In the genomic region with DNA sequence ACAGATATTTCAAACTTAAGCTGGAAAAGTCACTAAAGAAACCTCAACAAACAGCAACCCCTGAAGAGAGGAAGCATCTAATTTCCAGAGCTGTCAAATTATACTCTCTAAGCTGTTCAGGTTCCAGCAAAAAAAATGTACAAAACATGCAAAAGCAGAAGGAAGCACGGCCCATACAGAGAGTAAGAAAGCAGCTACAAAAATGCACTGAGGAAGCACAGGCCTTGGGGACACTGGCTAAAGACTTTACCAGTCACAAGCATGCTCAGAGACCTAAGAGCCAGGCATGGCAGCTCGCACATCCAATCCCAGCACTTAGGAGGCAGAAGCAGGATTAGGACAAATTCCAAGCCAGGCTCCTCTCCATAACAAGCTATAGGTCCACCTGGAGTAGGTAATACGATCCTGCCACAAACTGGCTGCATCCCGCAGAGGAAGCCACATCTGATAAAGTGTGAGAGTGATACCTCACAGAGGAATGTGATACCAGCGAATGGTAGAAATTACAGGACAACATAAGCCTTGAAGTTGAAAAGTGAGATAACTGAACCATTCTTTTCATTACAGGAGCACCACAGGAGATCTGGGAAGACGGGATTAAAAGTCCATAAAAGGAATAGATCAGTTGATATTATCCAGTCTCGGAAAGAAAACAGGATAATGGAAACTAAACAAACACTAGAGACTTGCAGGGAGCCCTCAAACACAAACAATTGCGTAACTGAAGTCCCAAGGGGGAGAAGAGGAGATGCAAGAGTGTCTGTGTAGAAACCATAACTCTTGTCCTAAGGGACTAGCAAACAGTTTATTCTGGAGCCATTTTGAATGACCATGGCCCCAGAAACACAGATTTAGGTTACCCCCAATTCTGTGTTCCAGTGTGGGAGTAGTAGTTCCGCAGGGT, we compare ENCODE assay signal across 12 mouse cellular contexts. TPM values are rescaled to one million over a fixed set of nuclear protein-coding genes. Genes with fewer than 3 reads are reported as not detected.
DNase-seq lines count a peak whose midpoint lies in the region; ATAC-seq and TF ChIP-seq lines count a peak whose summit lies in the region.
"Had no signal": no experiment of that assay in that cellular context is flagged by ENCODE, and none has a peak within 500 bp of the region (broad histone marks: within the 10 kb centered on the region; RNA-seq: fewer than 3 reads in every experiment).

No protein-coding gene starts in this region.

- no peak for ATAC-seq in kidney, embryonic 15.5 days (replicated peaks; ENCODE audit: low FRiP score)
- no peak for ATAC-seq in intestine, embryonic 14.5 days (replicated peaks; ENCODE audit: low FRiP score, low TSS enrichment, low read depth)

- H3K9ac ChIP-seq in kidney, embryonic 15.5 days, result no peak overlapping the region
- H3K9ac ChIP-seq in intestine, embryonic 14.5 days (ENCODE audit: low read length), result no peak overlapping the region
- H3K9ac ChIP-seq: hindbrain, embryonic 14.5 days had no signal

- no peaks in the 10 kb centered on the region for H3K36me3 ChIP-seq in kidney, embryonic 15.5 days
- no peaks in the 10 kb centered on the region for H3K36me3 ChIP-seq in intestine, embryonic 14.5 days (ENCODE audit: control insufficient read depth, insufficient read depth, low read length)
- no peaks in the 10 kb centered on the region for H3K36me3 ChIP-seq in small intestine, adult 2 months (ENCODE audit: control insufficient read depth, insufficient read depth, low read length)
- no peaks in the 10 kb centered on the region for H3K36me3 ChIP-seq in thymus, adult 2 months (ENCODE audit: control insufficient read depth, insufficient read depth, low read length)

- H3K27me3 ChIP-seq in kidney, embryonic 15.5 days, result no peaks in the 10 kb centered on the region
- no peaks in the 10 kb centered on the region for H3K27me3 ChIP-seq in intestine, embryonic 14.5 days (replicated peaks; ENCODE audit: control insufficient read depth, insufficient read depth, low read length)
- H3K27me3 ChIP-seq in small intestine, adult 2 months (ENCODE audit: control insufficient read depth, insufficient read depth, low read length), result no peaks in the 10 kb centered on the region
- no peaks in the 10 kb centered on the region for H3K27me3 ChIP-seq in thymus, adult 2 months (ENCODE audit: control insufficient read depth, insufficient read depth, low read length)

- TF ChIP-seq POLR2A in small intestine, adult 2 months (IDR thresholded peaks at IDR 0.05; ENCODE audit: low read depth, low read length), result no peak
- TF ChIP-seq POLR2A in thymus, adult 2 months (IDR thresholded peaks at IDR 0.05; ENCODE audit: control insufficient read depth, extremely low read depth, insufficient read depth, low read length, poor library complexity), result no peak

- no peaks in the 10 kb centered on the region for H3K9me3 ChIP-seq in kidney, embryonic 15.5 days (replicated peaks)
- no peaks in the 10 kb centered on the region for H3K9me3 ChIP-seq in intestine, embryonic 14.5 days (ENCODE audit: control insufficient read depth, low read length)

- no peak for TF ChIP-seq CTCF in small intestine, adult 2 months (IDR thresholded peaks at IDR 0.05; ENCODE audit: extremely low read depth, insufficient read length, insufficient replicate concordance, low read depth, low read length)
- TF ChIP-seq CTCF in thymus, adult 2 months (IDR thresholded peaks at IDR 0.05; ENCODE audit: borderline replicate concordance, control insufficient read depth, extremely low read depth, insufficient read depth, low read length, poor library complexity), result no peak

- H3K4me3 ChIP-seq in kidney, embryonic 15.5 days (replicated peaks), result no peak overlapping the region
- no peak overlapping the region for H3K4me3 ChIP-seq in brown adipose tissue, adult 24 weeks (ENCODE audit: insufficient read depth, low read depth, low read length)
- no peak overlapping the region for H3K4me3 ChIP-seq in intestine, embryonic 14.5 days (ENCODE audit: low read depth, low read length)
- H3K4me3 ChIP-seq in small intestine, adult 2 months (ENCODE audit: low read depth, low read length), result no peak overlapping the region
- H3K4me3 ChIP-seq in thymus, adult 2 months (ENCODE audit: control insufficient read depth, insufficient read depth, low read length), result no peak overlapping the region

- 39% methylated on average over 9 of the region's 9 CpGs for WGBS in kidney, embryonic 15.5 days
- WGBS in intestine, embryonic 14.5 days, result 39% methylated on average over 9 of the region's 9 CpGs
- 57% methylated on average over 9 of the region's 9 CpGs for WGBS in small intestine, adult 2 months
- WGBS in thymus, adult 2 months, result 70% methylated on average over 9 of the region's 9 CpGs

- no peak for DNase-seq in kidney, postnatal 14 days
- DNase-seq in intestine, embryonic 14.5 days (ENCODE audit: low spot score), result no peak
- no peak for DNase-seq in thymus, adult 2 months
- DNase-seq in gastrocnemius, postnatal 4 days (ENCODE audit: low spot score in 2 of 2), result no peak
- DNase-seq: cerebellum, postnatal 14 days; spleen, adult 18-20 months; thymus, postnatal 25 days had no signal

- peaks cover 61% of the 10 kb centered on the region for H3K4me1 ChIP-seq in kidney, embryonic 15.5 days
- H3K4me1 ChIP-seq in brown adipose tissue, adult 24 weeks (ENCODE audit: control insufficient read depth, insufficient read depth, insufficient read length, low read length), result peaks cover 33% of the 10 kb centered on the region
- peaks cover 41% of the 10 kb centered on the region for H3K4me1 ChIP-seq in intestine, embryonic 14.5 days (replicated peaks; ENCODE audit: control insufficient read depth, insufficient read depth, low read length)
- H3K4me1 ChIP-seq in small intestine, adult 2 months (ENCODE audit: control insufficient read depth, insufficient read depth, insufficient read length, low read length), result peaks cover under 1% of the 10 kb centered on the region; the same call in 1 of the 2 replicates
- H3K4me1 ChIP-seq in thymus, adult 2 months (replicated peaks; ENCODE audit: control insufficient read depth, insufficient read depth, low read length), result peaks cover 2% of the 10 kb centered on the region; the same call in 1 of the 2 replicates

- peak overlapping the region; percentile 37 for H3K27ac ChIP-seq in kidney, embryonic 15.5 days
- H3K27ac ChIP-seq in brown adipose tissue, adult 24 weeks (replicated peaks; ENCODE audit: low read depth, low read length), result peak overlapping the region; percentile 94
- peak overlapping the region; percentile 39; the same call in 1 of the 2 replicates for H3K27ac ChIP-seq in intestine, embryonic 14.5 days (ENCODE audit: low read depth)
- peak overlapping the region; percentile 88 for H3K27ac ChIP-seq in small intestine, adult 2 months (ENCODE audit: insufficient read depth, low read depth, low read length)
- no peak overlapping the region for H3K27ac ChIP-seq in thymus, adult 2 months (ENCODE audit: control insufficient read depth, insufficient read depth, low read length)
- H3K27ac ChIP-seq: hindbrain, embryonic 14.5 days; macrophage had no signal

- no peak overlapping the region for H3K4me2 ChIP-seq in kidney, embryonic 15.5 days
- H3K4me2 ChIP-seq in intestine, embryonic 14.5 days (ENCODE audit: low read length), result no peak overlapping the region
- H3K4me2 ChIP-seq: hindbrain, embryonic 14.5 days had no signal

RNA-seq across cellular contexts. Expression of a gene that starts 4.8 kb away (rescaled TPM):
- 6.0 and 13.2 TPM in 2 replicates for polyA plus RNA-seq in kidney, embryonic 15.5 days (2015; fragmentation: Nextera tagmentation; extraction: Ambion mirVana)
- 1.8 and 2.5 TPM in 2 replicates for polyA plus RNA-seq in brown adipose tissue, adult 24 weeks (2012; ENCODE audit: insufficient read depth, insufficient read length, missing spikeins)
- polyA plus RNA-seq in intestine, embryonic 14.5 days (2014; fragmentation: Nextera tagmentation; extraction: Ambion mirVana), result 17.3 and 19.3 TPM in 2 replicates
- polyA plus RNA-seq in small intestine, adult 2 months (2012; rRNA removed), result 26.6 and 36.3 TPM in 2 replicates
- 8.0 and 10.5 TPM in 2 replicates for polyA plus RNA-seq in thymus, adult 2 months (2012; rRNA removed)
- total RNA-seq in gastrocnemius, postnatal 4 days (2021), result 10 to 100 TPM; 40.1 to 52.1 TPM
- polyA plus RNA-seq: macrophage had no signal

RNA-seq across cellular contexts. Expression of a gene that starts 51.7 kb away (rescaled TPM):
- 318 and 324 TPM in 2 replicates for polyA plus RNA-seq in kidney, embryonic 15.5 days (2015; fragmentation: Nextera tagmentation; extraction: Ambion mirVana)
- polyA plus RNA-seq in brown adipose tissue, adult 24 weeks (2012; ENCODE audit: insufficient read depth, insufficient read length, missing spikeins), result 75.4 and 78.5 TPM in 2 replicates
- 343 and 359 TPM in 2 replicates for polyA plus RNA-seq in intestine, embryonic 14.5 days (2014; fragmentation: Nextera tagmentation; extraction: Ambion mirVana)
- 154 and 390 TPM in 2 replicates for polyA plus RNA-seq in small intestine, adult 2 months (2012; rRNA removed)
- polyA plus RNA-seq in thymus, adult 2 months (2012; rRNA removed), result 565 and 568 TPM in 2 replicates
- total RNA-seq in gastrocnemius, postnatal 4 days (2021), result 100 to 1,000 TPM; 242 to 244 TPM
